Mouse (Mus musculus): ENCODE data around the gene Slc9a8. TPM values are rescaled to one million over a fixed set of nuclear protein-coding genes. Genes with fewer than 3 reads are reported as not detected.

Gene Slc9a8
- 15.7 and 21.8 TPM in 2 replicates for polyA plus RNA-seq (2014; fragmentation: Nextera tagmentation; extraction: Ambion mirVana)

DNA sequence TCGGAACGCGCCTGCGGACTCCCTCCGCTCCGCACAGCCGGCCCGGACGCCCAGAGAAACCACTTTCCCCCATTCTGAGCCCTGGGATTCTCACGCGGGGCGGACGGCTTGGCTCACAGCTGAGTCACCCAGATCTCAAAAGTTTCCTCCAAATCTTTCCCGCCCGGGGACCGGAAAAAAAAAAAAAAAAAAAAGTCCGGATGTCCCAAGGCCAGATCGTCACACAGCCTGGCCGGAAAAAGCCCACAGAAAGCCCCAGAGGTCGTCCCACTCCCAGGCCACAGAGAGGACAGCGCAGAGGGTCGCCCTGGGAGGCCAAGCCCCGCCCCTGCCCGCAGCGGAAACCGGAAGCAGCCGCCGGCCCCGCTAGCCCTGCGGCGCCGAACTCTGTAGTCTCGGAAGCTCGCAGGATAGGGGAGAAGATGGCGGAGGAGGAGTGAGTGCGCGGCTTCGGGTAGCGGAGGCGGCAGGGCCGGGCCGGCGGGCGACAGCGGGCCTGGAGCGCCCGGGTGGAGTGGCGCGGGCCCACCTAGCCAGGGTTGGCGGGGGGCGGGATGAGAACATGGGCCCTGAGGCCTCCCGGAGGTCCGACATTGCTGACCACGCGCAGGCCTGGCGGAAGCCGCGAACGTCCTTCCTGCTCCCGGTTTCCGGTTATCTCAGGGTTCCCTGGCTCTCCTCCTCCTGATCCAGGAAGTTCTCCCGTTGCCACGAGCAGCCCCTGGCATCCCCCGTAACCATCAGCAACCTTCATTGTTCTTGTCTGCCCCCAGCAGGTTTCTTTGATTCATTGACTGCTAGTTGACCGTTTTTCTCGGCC, at the start of gene Slc9a8:
Gene Slc9a8, plus strand, starts transcription at position 383 of the 820 bp plus-strand sequence.
- under 1% methylated on average over 60 of the region's 66 CpGs for WGBS
- H3K27ac ChIP-seq (ENCODE audit: low read depth, low read length) = peak within 1 kb of the TSS; percentile 98
- H3K9me3 ChIP-seq (ENCODE audit: control insufficient read depth, low read length) = no peaks in the 10 kb centered on the region
- H3K4me3 ChIP-seq (ENCODE audit: low read depth, low read length) = peak within 1 kb of the TSS; percentile 72
- peaks cover 8% of the 10 kb centered on the region for H3K4me1 ChIP-seq (replicated peaks; ENCODE audit: control insufficient read depth, insufficient read depth, low read length)
- H3K9ac ChIP-seq (ENCODE audit: low read depth, low read length) = peak within 1 kb of the TSS; percentile 97
- peaks cover 6% of the 10 kb centered on the region; the same call in 1 of the 2 replicates for H3K36me3 ChIP-seq (ENCODE audit: control insufficient read depth, insufficient read depth, low read length)
- peak within 1 kb of the TSS; percentile 64 for H3K4me2 ChIP-seq (replicated peaks; ENCODE audit: low read depth, low read length)
- DNase-seq (ENCODE audit: low spot score) (peak; percentile 95), ATAC-seq (ENCODE audit: low FRiP score) (peak; percentile 96)
- H3K27me3 ChIP-seq (ENCODE audit: control insufficient read depth, insufficient read depth, low read length) = no peaks in the 10 kb centered on the region

DNA sequence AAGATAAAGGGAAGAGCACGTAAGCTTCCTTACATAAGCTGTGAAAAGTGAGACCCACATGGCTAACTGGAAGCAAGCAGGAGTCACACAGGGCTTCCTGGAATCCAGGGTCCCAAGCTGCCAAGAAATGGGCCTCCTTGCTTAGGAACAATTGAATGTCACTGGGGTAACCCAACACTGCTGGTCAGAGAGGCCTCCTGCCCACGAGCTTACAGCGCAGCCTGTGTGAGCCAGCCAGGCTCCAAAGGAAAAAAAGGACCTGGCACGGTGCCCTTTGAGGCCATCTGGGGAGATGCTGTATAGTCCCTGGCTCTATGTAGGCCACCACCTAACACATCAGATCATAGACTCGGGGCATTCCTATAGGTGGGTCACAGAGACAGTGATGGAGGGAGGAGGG, 48.2 kb upstream of the Slc9a8 start:
- no peak overlapping the region for H3K4me2 ChIP-seq (replicated peaks; ENCODE audit: low read depth, low read length)
- H3K27ac ChIP-seq (ENCODE audit: low read depth, low read length) = no peak overlapping the region
- WGBS = 80% methylated on average over 5 of the region's 5 CpGs
- no peaks in the 10 kb centered on the region for H3K36me3 ChIP-seq (ENCODE audit: control insufficient read depth, insufficient read depth, low read length)
- no peak overlapping the region for H3K9ac ChIP-seq (ENCODE audit: low read depth, low read length)
- no peak overlapping the region for H3K4me3 ChIP-seq (ENCODE audit: low read depth, low read length)
- ATAC-seq (ENCODE audit: low FRiP score) (no peak), DNase-seq (ENCODE audit: low spot score) (no peak)
- no peaks in the 10 kb centered on the region for H3K27me3 ChIP-seq (ENCODE audit: control insufficient read depth, insufficient read depth, low read length)
- no peaks in the 10 kb centered on the region for H3K4me1 ChIP-seq (replicated peaks; ENCODE audit: control insufficient read depth, insufficient read depth, low read length)
- no peaks in the 10 kb centered on the region for H3K9me3 ChIP-seq (ENCODE audit: control insufficient read depth, low read length)

DNA sequence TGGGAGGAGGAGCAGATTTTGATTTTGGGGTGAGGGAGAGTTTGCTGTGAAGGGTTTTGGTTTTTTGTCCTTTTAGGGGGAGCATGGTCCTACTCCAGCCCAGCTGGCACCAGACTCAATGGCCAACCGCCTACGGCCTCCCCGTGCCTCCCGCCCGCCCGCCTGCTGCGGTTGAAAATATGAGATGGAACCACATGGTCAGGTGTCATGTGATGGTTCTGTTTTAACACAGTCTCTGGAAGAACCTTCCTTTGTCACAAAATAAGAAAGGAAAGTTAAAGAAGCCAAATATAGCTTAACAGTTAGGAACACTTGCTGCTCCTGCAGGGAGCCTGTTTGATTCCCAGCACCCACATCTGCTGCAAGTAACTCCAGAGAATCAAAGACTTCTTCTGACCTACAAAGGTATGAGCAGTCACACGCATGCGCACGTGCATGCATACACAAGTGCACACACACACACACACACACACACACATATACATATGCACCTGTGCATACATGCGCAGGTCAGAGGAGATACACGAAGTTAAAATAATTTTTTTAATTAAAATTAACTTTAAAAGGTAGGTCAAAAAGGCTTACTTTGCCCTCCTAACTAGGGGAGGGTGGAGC, 47.2 kb upstream of the Slc9a8 start:
- H3K9me3 ChIP-seq (ENCODE audit: control insufficient read depth, low read length) = no peaks in the 10 kb centered on the region
- no peak overlapping the region for H3K4me3 ChIP-seq (ENCODE audit: low read depth, low read length)
- H3K27ac ChIP-seq (ENCODE audit: low read depth, low read length) = no peak overlapping the region
- no peaks in the 10 kb centered on the region for H3K36me3 ChIP-seq (ENCODE audit: control insufficient read depth, insufficient read depth, low read length)
- ATAC-seq (ENCODE audit: low FRiP score) = no peak
- H3K27me3 ChIP-seq (ENCODE audit: control insufficient read depth, insufficient read depth, low read length) = no peaks in the 10 kb centered on the region
- no peak for DNase-seq (ENCODE audit: low spot score)
- no peak overlapping the region for H3K4me2 ChIP-seq (replicated peaks; ENCODE audit: low read depth, low read length)
- no peak overlapping the region for H3K9ac ChIP-seq (ENCODE audit: low read depth, low read length)
- WGBS = 93% methylated on average over 12 of the region's 12 CpGs
- no peaks in the 10 kb centered on the region for H3K4me1 ChIP-seq (replicated peaks; ENCODE audit: control insufficient read depth, insufficient read depth, low read length)

DNA sequence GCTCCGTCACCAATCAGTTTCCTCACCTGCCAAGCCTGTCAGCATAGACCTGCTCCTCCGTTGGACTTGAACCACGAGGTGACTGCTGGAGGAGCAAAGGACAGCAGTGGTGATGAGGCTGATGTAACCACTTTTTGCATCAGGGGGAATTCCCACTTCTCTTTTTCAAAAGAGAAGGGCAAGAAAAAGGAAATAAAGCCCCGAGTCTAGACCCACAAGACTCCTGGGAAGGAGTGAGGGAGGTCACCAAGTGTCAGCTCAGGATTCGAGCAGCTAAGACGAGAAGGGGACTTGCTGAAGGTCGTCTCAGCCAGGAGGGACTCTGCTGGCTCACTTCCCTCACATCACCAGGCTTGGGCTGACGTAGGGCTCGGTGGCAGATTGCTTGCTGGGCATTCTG, 46.4 kb upstream of the Slc9a8 start:
- ATAC-seq (ENCODE audit: low FRiP score) = no peak
- 84% methylated on average over 9 of the region's 9 CpGs for WGBS
- Histone ChIP-seq H3K27me3 (ENCODE audit: control insufficient read depth, insufficient read depth, low read length) (no peaks in the 10 kb centered on the region), H3K4me3 (ENCODE audit: low read depth, low read length) (no peak overlapping the region), H3K4me1 (replicated peaks; ENCODE audit: control insufficient read depth, insufficient read depth, low read length) (no peaks in the 10 kb centered on the region), H3K9me3 (ENCODE audit: control insufficient read depth, low read length) (no peaks in the 10 kb centered on the region), H3K4me2 (replicated peaks; ENCODE audit: low read depth, low read length) (no peak overlapping the region), H3K27ac (ENCODE audit: low read depth, low read length) (no peak overlapping the region), H3K9ac (ENCODE audit: low read depth, low read length) (no peak overlapping the region), H3K36me3 (ENCODE audit: control insufficient read depth, insufficient read depth, low read length) (no peaks in the 10 kb centered on the region)
- no peak for DNase-seq (ENCODE audit: low spot score)

DNA sequence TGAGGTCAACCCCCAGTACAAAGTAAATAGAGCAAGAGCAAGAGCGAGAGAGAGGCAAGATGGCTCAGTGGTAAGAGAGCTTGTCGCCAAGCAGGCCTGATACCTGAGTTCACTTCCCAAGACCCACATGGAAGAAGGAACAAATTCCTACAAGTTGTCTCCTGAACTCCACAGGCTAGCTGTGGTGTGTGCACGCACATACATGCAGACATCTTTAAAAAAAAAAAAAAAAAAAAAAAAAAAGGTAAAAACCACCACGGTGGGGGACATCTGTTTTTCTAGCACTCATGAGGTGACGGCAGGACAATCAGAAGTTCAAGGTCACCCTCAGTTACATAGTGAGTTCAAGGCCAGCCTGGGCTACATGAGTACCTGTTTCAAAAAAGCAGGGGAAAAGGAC, 45.8 kb upstream of the Slc9a8 start:
- no peaks in the 10 kb centered on the region for H3K27me3 ChIP-seq (ENCODE audit: control insufficient read depth, insufficient read depth, low read length)
- no peaks in the 10 kb centered on the region for H3K4me1 ChIP-seq (replicated peaks; ENCODE audit: control insufficient read depth, insufficient read depth, low read length)
- H3K27ac ChIP-seq (ENCODE audit: low read depth, low read length) = no peak overlapping the region
- H3K36me3 ChIP-seq (ENCODE audit: control insufficient read depth, insufficient read depth, low read length) = no peaks in the 10 kb centered on the region
- no peak for DNase-seq (ENCODE audit: low spot score)
- H3K4me2 ChIP-seq (replicated peaks; ENCODE audit: low read depth, low read length) = no peak overlapping the region
- no peaks in the 10 kb centered on the region for H3K9me3 ChIP-seq (ENCODE audit: control insufficient read depth, low read length)
- 94% methylated on average over 5 of the region's 5 CpGs for WGBS
- no peak for ATAC-seq (ENCODE audit: low FRiP score)
- no peak overlapping the region for H3K4me3 ChIP-seq (ENCODE audit: low read depth, low read length)
- H3K9ac ChIP-seq (ENCODE audit: low read depth, low read length) = no peak overlapping the region

DNA sequence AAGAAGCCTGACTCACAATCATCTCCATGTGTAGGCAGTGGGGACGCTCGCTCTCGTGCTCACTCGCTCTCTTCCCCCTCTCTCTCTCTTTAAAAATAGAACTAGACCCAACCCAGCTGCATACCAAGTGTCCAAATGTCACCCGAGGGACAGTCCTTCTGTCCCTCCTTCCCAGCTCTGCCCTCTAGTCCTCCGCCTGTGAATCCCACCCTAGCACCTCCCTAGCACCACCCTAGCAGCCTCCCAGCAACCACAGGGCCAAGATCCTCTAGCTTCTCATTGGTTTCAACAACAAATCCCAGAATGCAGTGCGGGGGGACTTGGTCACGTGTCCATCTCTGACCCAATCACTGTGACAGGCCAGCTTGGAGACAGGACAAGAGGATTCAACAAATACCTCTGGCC, 45.4 kb upstream of the Slc9a8 start:
- Histone ChIP-seq H3K4me1 (replicated peaks; ENCODE audit: control insufficient read depth, insufficient read depth, low read length) (no peaks in the 10 kb centered on the region), H3K27ac (ENCODE audit: low read depth, low read length) (no peak overlapping the region), H3K27me3 (ENCODE audit: control insufficient read depth, insufficient read depth, low read length) (no peaks in the 10 kb centered on the region), H3K4me2 (replicated peaks; ENCODE audit: low read depth, low read length) (no peak overlapping the region), H3K4me3 (ENCODE audit: low read depth, low read length) (no peak overlapping the region), H3K9ac (ENCODE audit: low read depth, low read length) (no peak overlapping the region), H3K36me3 (ENCODE audit: control insufficient read depth, insufficient read depth, low read length) (no peaks in the 10 kb centered on the region), H3K9me3 (ENCODE audit: control insufficient read depth, low read length) (no peaks in the 10 kb centered on the region)
- WGBS = 83% methylated on average over 8 of the region's 8 CpGs
- DNase-seq (ENCODE audit: low spot score) (peak; percentile 15), ATAC-seq (ENCODE audit: low FRiP score) (no peak)

DNA sequence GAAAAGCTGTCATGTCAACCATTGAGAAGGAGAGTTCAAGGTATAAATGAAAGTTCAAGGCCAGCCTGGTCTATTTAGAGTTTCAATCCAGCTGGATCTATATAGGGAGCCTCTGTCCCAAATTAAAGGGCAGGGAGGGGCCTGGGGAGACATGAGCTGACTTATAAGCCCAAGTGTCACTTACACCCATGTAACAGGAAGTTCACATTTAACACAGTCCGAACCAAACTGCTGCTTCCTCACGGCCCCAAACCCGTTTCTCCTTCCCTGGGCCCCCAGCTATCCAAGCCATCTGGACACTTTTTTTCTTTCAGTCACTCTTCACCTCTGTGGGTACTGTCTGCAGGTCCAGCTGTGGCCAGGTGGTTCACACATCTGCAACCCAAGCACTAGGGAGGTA, 43.8 kb upstream of the Slc9a8 start:
- Histone ChIP-seq H3K36me3 (ENCODE audit: control insufficient read depth, insufficient read depth, low read length) (no peaks in the 10 kb centered on the region), H3K4me3 (ENCODE audit: low read depth, low read length) (no peak overlapping the region), H3K27me3 (ENCODE audit: control insufficient read depth, insufficient read depth, low read length) (no peaks in the 10 kb centered on the region), H3K9me3 (ENCODE audit: control insufficient read depth, low read length) (no peaks in the 10 kb centered on the region), H3K4me2 (replicated peaks; ENCODE audit: low read depth, low read length) (no peak overlapping the region), H3K4me1 (replicated peaks; ENCODE audit: control insufficient read depth, insufficient read depth, low read length) (no peaks in the 10 kb centered on the region), H3K9ac (ENCODE audit: low read depth, low read length) (no peak overlapping the region), H3K27ac (ENCODE audit: low read depth, low read length) (no peak overlapping the region)
- ATAC-seq (ENCODE audit: low FRiP score) (no peak), DNase-seq (ENCODE audit: low spot score) (no peak)
- 59% methylated on average over 3 of the region's 3 CpGs for WGBS

DNA sequence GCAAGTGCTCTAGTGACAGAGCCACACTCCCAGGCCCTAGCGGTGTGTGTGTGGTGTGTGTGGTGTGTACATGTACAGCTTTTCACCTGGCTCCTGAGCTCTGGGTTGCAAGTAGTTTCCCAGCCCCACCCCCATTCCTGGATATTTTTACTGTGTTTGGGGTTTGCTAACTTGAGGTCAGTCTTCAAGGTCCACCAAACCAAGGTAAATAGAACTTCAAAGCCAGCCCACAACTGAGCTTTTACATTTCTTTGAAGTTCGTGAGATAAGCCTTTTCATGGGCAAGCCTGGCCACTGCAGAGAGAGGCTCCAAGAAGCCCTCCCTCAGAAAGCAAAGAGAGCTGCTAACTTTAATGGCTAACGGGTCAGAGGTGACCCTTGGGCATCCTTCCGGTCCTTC, 42.5 kb upstream of the Slc9a8 start:
- no peak overlapping the region for H3K4me3 ChIP-seq (ENCODE audit: low read depth, low read length)
- WGBS = 32% methylated on average over 4 of the region's 4 CpGs
- no peak for DNase-seq (ENCODE audit: low spot score)
- no peak overlapping the region for H3K9ac ChIP-seq (ENCODE audit: low read depth, low read length)
- no peak for ATAC-seq (ENCODE audit: low FRiP score)
- no peaks in the 10 kb centered on the region for H3K4me1 ChIP-seq (replicated peaks; ENCODE audit: control insufficient read depth, insufficient read depth, low read length)
- no peaks in the 10 kb centered on the region for H3K9me3 ChIP-seq (ENCODE audit: control insufficient read depth, low read length)
- H3K27me3 ChIP-seq (ENCODE audit: control insufficient read depth, insufficient read depth, low read length) = no peaks in the 10 kb centered on the region
- H3K27ac ChIP-seq (ENCODE audit: low read depth, low read length) = no peak overlapping the region
- no peaks in the 10 kb centered on the region for H3K36me3 ChIP-seq (ENCODE audit: control insufficient read depth, insufficient read depth, low read length)
- H3K4me2 ChIP-seq (replicated peaks; ENCODE audit: low read depth, low read length) = no peak overlapping the region
